Mouse (Mus musculus): ENCODE results near the gene Tulp3. TPM values are rescaled to one million over a fixed set of nuclear protein-coding genes. Genes with fewer than 3 reads are reported as not detected.

Tulp3 gene
- polyA plus RNA-seq, 1 experiment, result 33.6 TPM

DNA sequence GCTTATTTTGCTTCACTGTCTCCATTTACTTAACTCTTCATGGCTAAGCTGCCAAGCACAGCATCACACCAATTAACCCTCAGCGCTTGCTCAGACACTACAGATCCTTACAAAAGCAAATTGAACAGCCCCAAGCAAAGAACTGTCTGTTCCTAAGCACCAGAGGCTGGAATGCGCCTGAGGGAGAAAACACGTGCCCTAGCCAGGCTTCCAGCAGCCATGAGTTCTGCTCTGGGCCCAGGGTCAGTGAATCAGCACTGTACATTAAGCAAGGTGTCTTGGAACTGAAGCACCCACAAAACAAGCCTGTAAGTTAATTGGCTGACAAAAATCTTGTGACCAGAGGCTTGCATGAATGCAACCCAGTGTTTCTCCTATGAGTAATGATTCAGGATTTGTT is 73.5 kb downstream of the Tulp3 start:
- 65% methylated on average over 3 of the region's 3 CpGs for WGBS
- Histone ChIP-seq H3K4me3 (ENCODE audit: insufficient read depth, low read depth, low read length) (no peak overlapping the region), H3K4me1 (ENCODE audit: control insufficient read depth, insufficient read depth, low read length) (no peaks in the 10 kb centered on the region), H3K27me3 (replicated peaks; ENCODE audit: control insufficient read depth, insufficient read depth, low read length) (no peaks in the 10 kb centered on the region), H3K36me3 (ENCODE audit: control insufficient read depth, insufficient read depth, low read length) (no peaks in the 10 kb centered on the region), H3K27ac (ENCODE audit: insufficient read depth, low read depth, low read length) (no peak overlapping the region)
- no peak for DNase-seq
- TF ChIP-seq POLR2A (IDR thresholded peaks at IDR 0.05; ENCODE audit: low read depth, low read length), result no peak
- no peak for TF ChIP-seq CTCF (conservative IDR thresholded peaks at IDR 0.05; ENCODE audit: insufficient read depth, insufficient read length, low read depth, low read length)

DNA sequence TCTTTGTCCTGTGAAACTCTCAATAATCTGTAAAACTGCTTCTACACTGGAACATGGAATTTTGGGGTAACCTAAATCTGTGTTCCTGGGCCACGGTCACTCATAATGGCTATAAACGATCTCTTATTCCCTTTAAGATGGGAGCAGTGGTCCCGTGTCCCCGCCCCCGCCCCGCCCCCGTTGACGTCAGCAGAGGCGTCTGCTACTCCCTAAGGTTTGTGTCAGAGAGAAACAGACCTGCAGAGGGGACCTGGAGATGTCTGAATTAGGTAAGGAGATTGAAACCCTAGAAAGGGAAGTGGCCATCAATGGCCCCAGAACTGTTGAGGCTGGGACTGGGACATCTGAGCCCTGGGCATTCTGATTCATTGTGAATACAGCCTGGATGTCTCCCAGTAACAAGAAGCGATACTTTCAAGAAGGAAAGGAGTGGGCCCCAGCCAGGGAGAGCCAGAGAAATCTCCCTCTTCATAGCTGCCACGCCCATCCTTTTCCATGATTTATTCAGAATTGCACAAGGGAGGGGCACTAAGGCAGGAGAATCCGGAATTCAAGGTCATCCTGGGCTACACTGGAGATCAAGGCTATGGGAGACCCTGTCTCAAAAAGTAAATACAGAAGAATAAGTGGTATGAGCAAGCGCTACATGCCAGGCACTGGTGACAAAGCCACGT is 75.0 kb downstream of the Tulp3 start:
- H3K27me3 ChIP-seq (replicated peaks; ENCODE audit: control insufficient read depth, insufficient read depth, low read length), result no peaks in the 10 kb centered on the region
- TF ChIP-seq POLR2A (IDR thresholded peaks at IDR 0.05; ENCODE audit: low read depth, low read length), result no peak
- TF ChIP-seq CTCF (conservative IDR thresholded peaks at IDR 0.05; ENCODE audit: insufficient read depth, insufficient read length, low read depth, low read length), result no peak
- WGBS, result 47% methylated on average over 14 of the region's 14 CpGs
- H3K4me1 ChIP-seq (ENCODE audit: control insufficient read depth, insufficient read depth, low read length), result 0 out of 2 replicates have a peak, but pooled peaks cover 4% of the 10 kb centered on the region
- H3K36me3 ChIP-seq (ENCODE audit: control insufficient read depth, insufficient read depth, low read length), result no peaks in the 10 kb centered on the region
- H3K27ac ChIP-seq (ENCODE audit: insufficient read depth, low read depth, low read length), result no peak overlapping the region
- H3K4me3 ChIP-seq (ENCODE audit: insufficient read depth, low read depth, low read length), result no peak overlapping the region
- DNase-seq, result no peak

DNA sequence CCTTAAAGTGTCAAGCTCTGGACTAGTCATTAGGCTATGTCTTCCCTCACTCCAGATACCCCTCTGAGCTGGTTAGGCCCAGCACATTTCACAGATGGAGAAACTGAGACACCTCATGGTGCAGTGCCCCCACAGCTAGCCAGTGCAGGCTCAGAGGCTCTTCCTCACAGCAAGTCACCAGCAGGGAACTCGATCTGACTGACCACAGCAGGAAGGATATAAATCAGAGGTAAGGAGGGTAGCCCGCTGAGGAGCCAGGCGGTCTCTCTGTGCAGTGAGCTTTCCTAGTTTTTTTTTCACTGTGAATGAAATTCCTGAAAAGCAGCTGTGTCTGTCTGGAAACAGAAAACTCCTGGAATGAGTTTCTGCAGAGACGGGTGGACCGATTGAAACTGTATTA is 76.0 kb downstream of the Tulp3 start:
- H3K4me3 ChIP-seq (ENCODE audit: insufficient read depth, low read depth, low read length), result no peak overlapping the region
- H3K4me1 ChIP-seq (ENCODE audit: control insufficient read depth, insufficient read depth, low read length), result 0 out of 2 replicates have a peak, but pooled peaks cover 4% of the 10 kb centered on the region
- DNase-seq, result no peak
- H3K27me3 ChIP-seq (replicated peaks; ENCODE audit: control insufficient read depth, insufficient read depth, low read length), result no peaks in the 10 kb centered on the region
- TF ChIP-seq POLR2A (IDR thresholded peaks at IDR 0.05; ENCODE audit: low read depth, low read length), result no peak
- TF ChIP-seq CTCF (conservative IDR thresholded peaks at IDR 0.05; ENCODE audit: insufficient read depth, insufficient read length, low read depth, low read length), result no peak
- H3K27ac ChIP-seq (ENCODE audit: insufficient read depth, low read depth, low read length), result no peak overlapping the region
- no peaks in the 10 kb centered on the region for H3K36me3 ChIP-seq (ENCODE audit: control insufficient read depth, insufficient read depth, low read length)
- 45% methylated on average over 5 of the region's 5 CpGs for WGBS

DNA sequence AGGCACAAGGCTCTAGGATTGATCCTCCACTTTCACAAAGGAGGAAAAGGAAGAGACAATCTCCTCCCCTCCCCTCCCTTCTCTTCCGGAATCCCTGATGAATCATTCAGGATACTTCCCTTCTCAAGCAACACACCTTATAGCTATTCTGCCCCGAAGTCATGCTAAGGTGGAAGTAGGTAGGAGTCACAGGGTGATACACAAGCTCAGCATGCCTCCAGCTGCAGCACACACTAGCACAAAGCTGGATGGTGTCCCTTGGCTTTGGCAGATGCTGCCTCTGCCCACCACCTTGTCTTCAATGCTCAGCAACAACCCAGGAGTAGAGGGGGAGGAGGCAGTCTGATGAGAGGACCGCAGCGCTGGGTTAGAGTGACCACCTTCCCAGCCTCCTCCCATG is 76.6 kb downstream of the Tulp3 start:
- DNase-seq, result no peak
- Histone ChIP-seq H3K27me3 (replicated peaks; ENCODE audit: control insufficient read depth, insufficient read depth, low read length) (no peaks in the 10 kb centered on the region), H3K27ac (ENCODE audit: insufficient read depth, low read depth, low read length) (no peak overlapping the region), H3K4me3 (ENCODE audit: insufficient read depth, low read depth, low read length) (no peak overlapping the region), H3K36me3 (ENCODE audit: control insufficient read depth, insufficient read depth, low read length) (no peaks in the 10 kb centered on the region), H3K4me1 (ENCODE audit: control insufficient read depth, insufficient read depth, low read length) (0 out of 2 replicates have a peak, but pooled peaks cover 4% of the 10 kb centered on the region)
- WGBS, result 57% methylated on average over 4 of the region's 4 CpGs
- TF ChIP-seq CTCF (conservative IDR thresholded peaks at IDR 0.05; ENCODE audit: insufficient read depth, insufficient read length, low read depth, low read length), result no peak
- no peak for TF ChIP-seq POLR2A (IDR thresholded peaks at IDR 0.05; ENCODE audit: low read depth, low read length)

DNA sequence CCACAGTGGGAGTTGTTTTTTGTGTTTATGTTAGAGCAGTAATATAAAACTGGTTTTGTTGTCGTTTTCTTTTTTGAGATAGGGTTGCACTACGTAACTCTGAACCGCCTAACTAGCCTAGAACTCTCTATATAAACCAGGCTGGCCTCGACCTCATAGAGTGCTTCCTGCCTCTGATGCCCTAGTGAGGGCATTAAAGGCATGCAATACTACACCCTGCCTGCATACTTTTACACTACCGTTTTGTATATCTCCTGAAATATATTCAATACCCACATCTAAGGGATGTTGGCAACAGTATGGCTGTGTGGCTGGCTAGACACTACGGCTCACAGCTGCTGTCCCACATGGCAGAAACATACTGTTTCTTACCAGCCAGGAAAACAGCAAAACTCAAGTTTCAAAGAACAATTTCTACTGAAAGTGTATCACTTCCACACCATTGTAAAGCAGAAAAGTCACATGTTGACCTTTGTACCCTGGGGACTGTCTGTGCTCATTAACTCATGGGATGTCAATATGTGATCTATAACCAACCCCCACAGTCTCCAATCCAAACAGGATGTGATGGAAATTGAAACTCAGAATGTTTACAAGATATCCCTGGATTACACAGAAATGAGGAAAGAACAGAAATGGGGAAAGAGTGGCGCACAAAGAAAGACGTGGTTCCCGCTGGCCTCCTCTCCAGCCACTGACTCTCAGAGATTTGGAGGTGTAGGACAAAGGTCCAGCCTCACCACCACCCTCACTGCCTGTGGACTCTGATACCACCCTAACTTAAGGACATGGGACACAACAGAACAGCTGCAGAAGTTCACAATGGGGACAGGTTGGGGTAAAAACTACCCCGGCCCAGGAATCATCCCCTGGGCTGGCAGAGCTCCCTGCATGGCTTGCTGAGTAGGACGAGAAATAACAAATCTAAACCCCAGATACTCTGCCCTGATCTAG is 78.2 kb downstream of the Tulp3 start:
- H3K27me3 ChIP-seq (replicated peaks; ENCODE audit: control insufficient read depth, insufficient read depth, low read length), result no peaks in the 10 kb centered on the region
- 0 out of 2 replicates have a peak overlapping the region, but pooled peaks have one; percentile 12 for H3K27ac ChIP-seq (ENCODE audit: insufficient read depth, low read depth, low read length)
- H3K36me3 ChIP-seq (ENCODE audit: control insufficient read depth, insufficient read depth, low read length), result no peaks in the 10 kb centered on the region
- H3K4me3 ChIP-seq (ENCODE audit: insufficient read depth, low read depth, low read length), result no peak overlapping the region
- TF ChIP-seq CTCF (conservative IDR thresholded peaks at IDR 0.05; ENCODE audit: insufficient read depth, insufficient read length, low read depth, low read length), result no peak
- TF ChIP-seq POLR2A (IDR thresholded peaks at IDR 0.05; ENCODE audit: low read depth, low read length), result no peak
- H3K4me1 ChIP-seq (ENCODE audit: control insufficient read depth, insufficient read depth, low read length), result 0 out of 2 replicates have a peak, but pooled peaks cover 4% of the 10 kb centered on the region
- WGBS, result 74% methylated on average over 11 of the region's 11 CpGs
- peak; percentile 54 for DNase-seq

DNA sequence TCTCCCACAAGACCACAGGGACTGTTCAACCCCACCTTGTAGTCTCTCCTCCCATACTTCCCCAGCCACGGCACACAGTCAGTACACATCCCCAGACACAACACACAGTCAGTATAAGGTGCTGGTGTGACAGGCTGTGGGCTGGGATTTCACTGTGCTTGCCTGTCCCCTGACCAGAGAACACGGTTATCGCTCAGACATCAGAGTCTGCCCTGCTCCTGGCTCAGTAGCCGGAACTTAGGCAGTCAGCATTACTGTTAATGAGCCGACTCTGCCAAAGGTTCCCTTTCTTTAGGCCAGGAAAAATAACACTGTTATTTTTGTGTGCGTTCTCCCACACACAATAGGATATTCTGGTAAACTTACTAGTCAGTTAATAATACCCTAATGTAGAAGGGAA is 79.3 kb downstream of the Tulp3 start:
- DNase-seq, result no peak
- H3K4me3 ChIP-seq (ENCODE audit: insufficient read depth, low read depth, low read length), result no peak overlapping the region
- H3K4me1 ChIP-seq (ENCODE audit: control insufficient read depth, insufficient read depth, low read length), result 0 out of 2 replicates have a peak, but pooled peaks cover 4% of the 10 kb centered on the region
- H3K36me3 ChIP-seq (ENCODE audit: control insufficient read depth, insufficient read depth, low read length), result no peaks in the 10 kb centered on the region
- no peak overlapping the region for H3K27ac ChIP-seq (ENCODE audit: insufficient read depth, low read depth, low read length)
- 64% methylated on average over 6 of the region's 6 CpGs for WGBS
- H3K27me3 ChIP-seq (replicated peaks; ENCODE audit: control insufficient read depth, insufficient read depth, low read length), result no peaks in the 10 kb centered on the region
- TF ChIP-seq POLR2A (IDR thresholded peaks at IDR 0.05; ENCODE audit: low read depth, low read length) (no peak), CTCF (conservative IDR thresholded peaks at IDR 0.05; ENCODE audit: insufficient read depth, insufficient read length, low read depth, low read length) (no peak)

All from kidney, adult 2 months (tissue).